Mouse (Mus musculus) CH12.LX (cell line): Measurements from ENCODE around the gene Rac3. TPM values are rescaled to one million over a fixed set of nuclear protein-coding genes. Genes with fewer than 3 reads are reported as not detected.
A peak's percentile ranks its signal among the peaks of the same experiment; 100 is the strongest.

Experiments used
- DNase-seq: peaks from one replicate; pipeline ENCODE4 v3.0.0-alpha.2; 2013; ENCODE audit errors: extremely low read depth
- H3K27ac ChIP-seq: 2 replicates; pipeline ENCODE4 v1.5.1; 2012; ENCODE audit warnings: low read depth, mild to moderate bottlenecking, control low read depth, moderate library complexity; ENCODE audit not compliant: insufficient read depth
- H3K27me3 ChIP-seq: replicated peaks from 2 replicates; pipeline ENCODE3; 2012; ENCODE audit warnings: inconsistent platforms
- H3K36me3 ChIP-seq, 2 experiments: replicated peaks in 1 of 2; 2 replicates each; pipeline versions ENCODE3 to v1.6.1; 2012; ENCODE audit warnings: inconsistent platforms in 1 of 2, low read length in 1 of 2, mild to moderate bottlenecking in 1 of 2, mixed read lengths in 1 of 2, moderate library complexity in 1 of 2; ENCODE audit not compliant: control insufficient read depth in 1 of 2, insufficient read depth in 1 of 2
- H3K4me1 ChIP-seq, 2 experiments: 2 replicates each; pipeline ENCODE4 v1.6.1; 2012; ENCODE audit warnings: inconsistent platforms in 1 of 2, moderate library complexity in 1 of 2; ENCODE audit not compliant: insufficient read depth in 2 of 2, control insufficient read depth in 1 of 2
- H3K4me2 ChIP-seq: 2 replicates; pipeline ENCODE4 v1.6.1; 2012; ENCODE audit warnings: low read depth, mild to moderate bottlenecking, control low read depth; ENCODE audit not compliant: poor library complexity, insufficient read depth, severe bottlenecking
- H3K4me3 ChIP-seq, 3 experiments: fragments of 150-350 bp in 1 of 3; sonication (generic) in 1 of 3; replicated peaks in 1 of 3; 2 replicates each; pipeline versions ENCODE3 to v1.5.1; 2011 to 2012; ENCODE audit warnings: low read depth in 2 of 3, low read length in 2 of 3, mild to moderate bottlenecking in 2 of 3, moderate library complexity in 2 of 3, control low read depth in 1 of 3, improper control_type of control experiment in 1 of 3, inconsistent platforms in 1 of 3, mixed read lengths in 1 of 3; ENCODE audit not compliant: poor library complexity in 1 of 3
- H3K79me2 ChIP-seq: replicated peaks from 2 replicates; pipeline ENCODE4 v1.6.1; 2012; ENCODE audit warnings: mild to moderate bottlenecking, moderate library complexity; ENCODE audit not compliant: control insufficient read depth, poor library complexity, insufficient read depth, severe bottlenecking; ENCODE audit errors: extremely low read depth
- H3K9ac ChIP-seq: 2 replicates; pipeline ENCODE4 v1.6.1; 2012; ENCODE audit warnings: low read depth, mild to moderate bottlenecking, control low read depth, moderate library complexity; ENCODE audit not compliant: insufficient read depth
- H3K9me3 ChIP-seq: replicated peaks from 2 replicates; pipeline ENCODE3; 2012; ENCODE audit warnings: low read length, inconsistent platforms, mixed read lengths
- BHLHE40 ChIP-seq: IDR thresholded peaks from 2 replicates; pipeline ENCODE4 v1.6.1; 2011; ENCODE audit warnings: mild to moderate bottlenecking, low read depth, low read length, improper control_type of control experiment
- CHD2 ChIP-seq: IDR thresholded peaks from 2 replicates; pipeline ENCODE4 v1.6.1; 2011; ENCODE audit warnings: low read length, improper control_type of control experiment
- CTCF ChIP-seq, 2 experiments: IDR thresholded peaks in 1 of 2; conservative IDR thresholded peaks in 1 of 2; 2 replicates each; pipeline ENCODE4 v1.5.1; 2011 to 2012; ENCODE audit warnings: low read depth in 2 of 2, low read length in 2 of 2, improper control_type of control experiment in 1 of 2, inconsistent platforms in 1 of 2, mild to moderate bottlenecking in 1 of 2, moderate library complexity in 1 of 2
- EP300 ChIP-seq: IDR thresholded peaks from 2 replicates; pipeline ENCODE4 v1.6.1; 2011; ENCODE audit warnings: low read length, improper control_type of control experiment
- JUN ChIP-seq: IDR thresholded peaks from 2 replicates; pipeline ENCODE4 v1.6.1; 2011; ENCODE audit warnings: low read depth, mild to moderate bottlenecking, low read length, improper control_type of control experiment, moderate library complexity; ENCODE audit not compliant: insufficient read depth
- MEF2A ChIP-seq: IDR thresholded peaks from 2 replicates; pipeline ENCODE4 v1.6.1; 2014; ENCODE audit warnings: low read depth, mild to moderate bottlenecking, inconsistent platforms, low read length, improper control_type of control experiment, borderline replicate concordance
- MYC ChIP-seq: IDR thresholded peaks from 2 replicates; pipeline ENCODE4 v1.6.1; 2011; ENCODE audit warnings: low read depth, mild to moderate bottlenecking, improper control_type of control experiment, low read length
- NRF1 ChIP-seq: IDR thresholded peaks from 2 replicates; pipeline ENCODE4 v1.6.1; 2014; ENCODE audit warnings: low read depth, mild to moderate bottlenecking, inconsistent platforms, low read length, improper control_type of control experiment, moderate library complexity
- POLR2A ChIP-seq: IDR thresholded peaks from 2 replicates; pipeline ENCODE4 v1.6.1; 2011; ENCODE audit warnings: low read depth, mild to moderate bottlenecking, improper control_type of control experiment, low read length
- RAD21 ChIP-seq: IDR thresholded peaks from 2 replicates; pipeline ENCODE4 v1.6.1; 2011; ENCODE audit warnings: low read depth, mild to moderate bottlenecking, low read length, improper control_type of control experiment, moderate library complexity
- SMC3 ChIP-seq: IDR thresholded peaks from 2 replicates; pipeline ENCODE4 v1.6.1; 2011; ENCODE audit warnings: low read depth, low read length, improper control_type of control experiment
- USF1 ChIP-seq: IDR thresholded peaks from 2 replicates; pipeline ENCODE4 v1.6.1; 2014; ENCODE audit warnings: low read depth, mild to moderate bottlenecking, inconsistent platforms, low read length, improper control_type of control experiment
- USF2 ChIP-seq: conservative IDR thresholded peaks from 2 replicates; pipeline ENCODE4 v1.6.1; 2011; ENCODE audit warnings: low read depth, low read length, improper control_type of control experiment
- ZC3H11A ChIP-seq: IDR thresholded peaks from 2 replicates; pipeline ENCODE4 v1.6.1; 2012; ENCODE audit warnings: low read depth, mild to moderate bottlenecking, inconsistent platforms, low read length, improper control_type of control experiment
- dilution Hi-C: fragments of 300-500 bp; cut with MboI; formaldehyde crosslinking; loops from 2 replicates; pipeline ENCODE4 v1.14.3; 2020; ENCODE audit warnings: low sequenced_read_pairs; ENCODE audit not compliant: extremely low pct_unique_long_range_greater_than_20kb, extremely low pct_ligation_motif_present
- in situ Hi-C: fragments of 300-500 bp; cut with MboI; formaldehyde crosslinking; loops from 3 replicates; pipeline ENCODE4 v1.14.3; 2019; ENCODE audit warnings: low sequenced_read_pairs, low pct_ligation_motif_present, low pct_unique_long_range_greater_than_20kb, mixed read lengths
- polyA plus RNA-seq: library from polyadenylated mRNA; unstranded; fragments of >175 nt; gene quantifications from 2 replicates; pipeline ENCODE4 v1.2.1, GENCODE M21; 2012; ENCODE audit warnings: low read depth; ENCODE audit not compliant: insufficient read length
- total RNA-seq, 2 experiments: library from RNA; depleted of rRNA; stranded (reverse); fragments of 300-350 nt in 1 of 2; fragments of >200 nt in 1 of 2; gene quantifications; 2 replicates each; pipeline ENCODE4 v1.2.3; 2012 to 2014

Gene Rac3
- total and polyA plus RNA-seq, 3 experiments, result 3.4 to 8.9 (median 5.5) TPM

- Histone ChIP-seq H3K4me2 (no peak overlapping the region), H3K4me3 (no peak overlapping the region), H3K79me2 (no peaks in the 10 kb centered on the region), H3K9ac (no peak overlapping the region), H3K27me3 (no peaks in the 10 kb centered on the region), H3K4me1 (peaks cover under 1 to 5% of the 10 kb centered on the region in 2 experiments; a peak in 1 of 4 replicates), H3K36me3 (peaks cover 62 to 94% of the 10 kb centered on the region in 2 experiments), H3K27ac (no peak overlapping the region), H3K9me3 (peaks cover 7% of the 10 kb centered on the region)
- in situ Hi-C loops, result no loop called here
- DNase-seq, result peak; percentile 69
- TF ChIP-seq CTCF (conservative IDR thresholded peaks at IDR 0.05 in 1 of 2, IDR thresholded peaks at IDR 0.05 in 1 of 2; ENCODE audit: low read depth in 2 of 2, low read length in 2 of 2), result peak in 1 of 2 experiments; percentile 79; a peak in 3 of 4 replicates
- no peak for TF ChIP-seq USF1
- TF ChIP-seq NRF1, result no peak
- no peak for TF ChIP-seq POLR2A
- no peak for TF ChIP-seq MYC
- TF ChIP-seq SMC3, result peak; percentile 65
- peak; percentile 69 for TF ChIP-seq RAD21
- TF ChIP-seq JUN, result no peak
- TF ChIP-seq EP300, result no peak
- TF ChIP-seq USF2, result no peak
- dilution Hi-C loops, result no loop called here
These were observed 820 bp upstream of the Rac3 start for GRCm38 (mm10) chr11:120720450-120720849.

- H3K4me2 ChIP-seq, result no peak overlapping the region
- dilution Hi-C loops (no loop called here), in situ Hi-C loops (no loop called here)
- H3K4me1 ChIP-seq, result peaks cover 5% of the 10 kb centered on the region in 2 experiments
- H3K79me2 ChIP-seq, result no peaks in the 10 kb centered on the region
- H3K9ac ChIP-seq, result no peak overlapping the region
- peaks cover 7% of the 10 kb centered on the region for H3K9me3 ChIP-seq
- TF ChIP-seq MEF2A, result no peak
- no peak for TF ChIP-seq CHD2
- peaks cover 60 to 85% of the 10 kb centered on the region in 2 experiments for H3K36me3 ChIP-seq
- no peak overlapping the region for H3K4me3 ChIP-seq
- no peak overlapping the region for H3K27ac ChIP-seq
- no peaks in the 10 kb centered on the region for H3K27me3 ChIP-seq
- DNase-seq, result no peak
These were observed 879 bp downstream of the Rac3 start for GRCm38 (mm10) chr11:120722067-120722630.

GRCm38 (mm10) chr11:120722761-120723382 lies 1.6 kb downstream of the Rac3 start:
- peaks cover 2% of the 10 kb centered on the region for H3K27me3 ChIP-seq
- peaks cover 7% of the 10 kb centered on the region for H3K9me3 ChIP-seq
- H3K9ac ChIP-seq, result no peak overlapping the region
- no peak overlapping the region for H3K4me2 ChIP-seq
- H3K4me1 ChIP-seq, result peaks cover 5% of the 10 kb centered on the region in 2 experiments
- H3K27ac ChIP-seq, result no peak overlapping the region
- in situ Hi-C loops, result no loop called here
- peaks cover 52 to 78% of the 10 kb centered on the region in 2 experiments for H3K36me3 ChIP-seq
- TF ChIP-seq POLR2A, result peak; percentile 20; the same call in 1 of the 2 replicates
- TF ChIP-seq ZC3H11A, result no peak
- no peak for TF ChIP-seq BHLHE40
- TF ChIP-seq NRF1, result no peak
- dilution Hi-C loops, result no loop called here
- no peaks in the 10 kb centered on the region for H3K79me2 ChIP-seq
- no peak for DNase-seq
- H3K4me3 ChIP-seq, result no peak overlapping the region
